Mouse (Mus musculus): Measurements from ENCODE around the gene Meox1.

DNA sequence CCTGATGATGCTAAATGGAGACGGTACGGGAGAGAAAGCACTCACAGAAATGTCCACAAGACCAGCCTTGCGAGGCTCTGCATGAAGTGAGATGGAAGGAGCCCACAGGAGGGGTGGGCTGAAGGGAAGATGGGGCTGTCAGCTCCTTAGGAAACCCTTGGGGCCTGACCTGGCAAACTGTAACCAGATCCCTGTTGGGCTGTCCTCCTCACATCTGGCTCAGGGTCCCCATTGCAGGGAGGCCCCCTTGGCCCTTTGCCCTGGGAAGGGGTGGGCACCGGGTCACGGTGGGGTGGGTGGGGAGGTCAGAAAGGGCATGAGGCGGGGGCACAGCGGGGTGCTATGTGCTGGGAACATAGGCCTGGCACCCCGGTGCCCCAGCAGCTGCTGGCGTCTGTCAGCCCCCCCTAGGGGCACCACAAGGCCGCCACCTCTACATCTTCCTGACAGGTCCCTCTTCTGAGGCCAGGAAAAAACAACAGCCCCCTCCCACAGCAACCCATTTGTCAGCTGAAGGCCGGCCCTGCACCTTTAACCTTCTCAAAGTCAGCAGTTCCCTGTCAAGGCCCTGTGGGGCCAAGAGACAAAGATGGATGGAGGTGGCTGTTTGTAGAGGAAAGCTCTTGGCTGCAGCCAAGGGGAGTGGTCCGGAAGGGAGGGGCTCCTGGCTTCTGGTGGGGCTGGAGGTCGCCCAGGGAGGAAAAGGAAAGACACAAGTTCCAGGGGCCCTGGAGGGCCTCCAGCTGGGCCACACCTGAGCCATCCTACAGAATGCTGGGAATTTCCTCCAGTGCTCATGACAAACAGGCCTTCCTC lies 2.6 kb upstream of the Meox1 start:
- TF ChIP-seq CTCF (IDR thresholded peaks at IDR 0.05; ENCODE audit: borderline replicate concordance, insufficient read depth, low read depth, low read length) (no peak), POLR2A (IDR thresholded peaks at IDR 0.05; ENCODE audit: borderline replicate concordance, insufficient read depth, low read length) (no peak)
